Mouse (Mus musculus): ENCODE data around the gene Spaca3. TPM values are rescaled to one million over a fixed set of nuclear protein-coding genes. Genes with fewer than 3 reads are reported as not detected.
A peak's percentile ranks its signal among the peaks of the same experiment; 100 is the strongest.

The Spaca3 gene
- polyA plus RNA-seq, 2 experiments, result 0.11 TPM; not detected in 1

DNA sequence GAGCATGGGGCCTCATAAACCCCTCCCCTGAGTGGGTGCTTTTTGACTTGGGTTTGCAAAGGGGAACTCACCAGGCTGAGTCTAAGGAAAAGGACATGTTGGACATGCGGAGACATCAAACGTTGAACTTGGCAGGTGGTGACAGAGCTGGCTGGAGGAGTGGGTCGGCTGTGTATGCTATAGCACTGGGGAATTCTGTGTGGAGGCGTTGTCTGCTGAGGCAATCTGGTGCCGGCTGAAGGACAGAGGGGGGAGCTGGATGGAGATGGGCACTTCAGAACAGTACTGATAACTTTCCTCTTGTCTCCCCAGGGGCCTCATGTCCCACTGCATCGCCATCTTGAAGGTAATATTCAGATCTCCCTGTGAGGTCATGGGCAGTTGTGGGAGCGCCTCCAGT lies 42.8 kb upstream of the Spaca3 start:
- H3K4me1 ChIP-seq (replicated peaks; ENCODE audit: control insufficient read depth in 2 of 2, insufficient read depth in 2 of 2, low read length in 1 of 2), result peaks cover 0 to 7% of the 10 kb centered on the region in 2 experiments; a peak in 2 of 4 replicates
- no peak for DNase-seq (ENCODE audit: low read depth in 3 of 3, low spot score in 3 of 3)
- H3K9me3 ChIP-seq (ENCODE audit: control insufficient read depth, low read length), result no peaks in the 10 kb centered on the region
- no peak overlapping the region for H3K4me2 ChIP-seq (ENCODE audit: low read depth)
- no peak overlapping the region for H3K4me3 ChIP-seq (ENCODE audit: insufficient read depth in 1 of 2, low read depth in 2 of 2, low read length in 2 of 2)
- WGBS (ENCODE audit: insufficient replicate concordance), result 69% methylated on average over 7 of the region's 7 CpGs
- no peak for ATAC-seq (ENCODE audit: insufficient read depth)
- H3K9ac ChIP-seq (replicated peaks), result no peak overlapping the region
- no peak overlapping the region for H3K27ac ChIP-seq
- H3K27me3 ChIP-seq (ENCODE audit: control insufficient read depth, insufficient read depth, low read length), result peaks cover 15% of the 10 kb centered on the region
- no peaks in the 10 kb centered on the region for H3K36me3 ChIP-seq (replicated peaks; ENCODE audit: control insufficient read depth, insufficient read depth, low read depth)
- TF ChIP-seq CTCF (IDR thresholded peaks at IDR 0.05; ENCODE audit: low read depth) (no peak), EP300 (IDR thresholded peaks at IDR 0.05; ENCODE audit: low read depth) (no peak)

- DNase-seq (ENCODE audit: low read depth in 3 of 3, low spot score in 3 of 3), result peak; percentile 55 to 83 (median 64)
- peak; percentile 44; the same call in 1 of the 2 replicates for ATAC-seq (ENCODE audit: insufficient read depth)
- Histone ChIP-seq H3K27ac (no peak overlapping the region), H3K9me3 (ENCODE audit: control insufficient read depth, low read length) (no peaks in the 10 kb centered on the region), H3K36me3 (replicated peaks; ENCODE audit: control insufficient read depth, insufficient read depth, low read depth) (no peaks in the 10 kb centered on the region), H3K4me3 (ENCODE audit: insufficient read depth in 1 of 2, low read depth in 2 of 2, low read length in 2 of 2) (no peak overlapping the region), H3K4me1 (replicated peaks; ENCODE audit: control insufficient read depth in 2 of 2, insufficient read depth in 2 of 2, low read length in 1 of 2) (peaks cover 0 to 7% of the 10 kb centered on the region in 2 experiments; a peak in 2 of 4 replicates), H3K4me2 (ENCODE audit: low read depth) (peak overlapping the region; percentile 39; the same call in 1 of the 2 replicates), H3K9ac (replicated peaks) (no peak overlapping the region), H3K27me3 (ENCODE audit: control insufficient read depth, insufficient read depth, low read length) (no peaks in the 10 kb centered on the region)
- WGBS (ENCODE audit: insufficient replicate concordance), result 41% methylated on average over 11 of the region's 11 CpGs
- TF ChIP-seq CTCF (IDR thresholded peaks at IDR 0.05; ENCODE audit: low read depth) (peak; percentile 92), EP300 (IDR thresholded peaks at IDR 0.05; ENCODE audit: low read depth) (no peak)
These were observed 40.0 kb upstream of the Spaca3 start for GRCm38 (mm10) chr11:80818060-80818697.

- no peaks in the 10 kb centered on the region for H3K27me3 ChIP-seq (ENCODE audit: control insufficient read depth, insufficient read depth, low read length)
- no peak overlapping the region for H3K9ac ChIP-seq (replicated peaks)
- no peak overlapping the region for H3K4me2 ChIP-seq (ENCODE audit: low read depth)
- H3K9me3 ChIP-seq (ENCODE audit: control insufficient read depth, low read length), result no peaks in the 10 kb centered on the region
- H3K36me3 ChIP-seq (replicated peaks; ENCODE audit: control insufficient read depth, insufficient read depth, low read depth), result no peaks in the 10 kb centered on the region
- ATAC-seq (ENCODE audit: insufficient read depth) (no peak), DNase-seq (ENCODE audit: low read depth in 3 of 3, low spot score in 3 of 3) (no peak)
- no peak for TF ChIP-seq CTCF (IDR thresholded peaks at IDR 0.05; ENCODE audit: low read depth)
- TF ChIP-seq EP300 (IDR thresholded peaks at IDR 0.05; ENCODE audit: low read depth), result no peak
- H3K4me3 ChIP-seq (ENCODE audit: insufficient read depth in 1 of 2, low read depth in 2 of 2, low read length in 2 of 2), result no peak overlapping the region
- WGBS (ENCODE audit: insufficient replicate concordance), result 69% methylated on average over 3 of the region's 3 CpGs
- no peak overlapping the region for H3K27ac ChIP-seq
- peaks cover 0 to 7% of the 10 kb centered on the region in 2 experiments; a peak in 2 of 4 replicates for H3K4me1 ChIP-seq (replicated peaks; ENCODE audit: control insufficient read depth in 2 of 2, insufficient read depth in 2 of 2, low read length in 1 of 2)
These were observed 38.1 kb upstream of the Spaca3 start for GRCm38 (mm10) chr11:80820085-80820484.

DNA sequence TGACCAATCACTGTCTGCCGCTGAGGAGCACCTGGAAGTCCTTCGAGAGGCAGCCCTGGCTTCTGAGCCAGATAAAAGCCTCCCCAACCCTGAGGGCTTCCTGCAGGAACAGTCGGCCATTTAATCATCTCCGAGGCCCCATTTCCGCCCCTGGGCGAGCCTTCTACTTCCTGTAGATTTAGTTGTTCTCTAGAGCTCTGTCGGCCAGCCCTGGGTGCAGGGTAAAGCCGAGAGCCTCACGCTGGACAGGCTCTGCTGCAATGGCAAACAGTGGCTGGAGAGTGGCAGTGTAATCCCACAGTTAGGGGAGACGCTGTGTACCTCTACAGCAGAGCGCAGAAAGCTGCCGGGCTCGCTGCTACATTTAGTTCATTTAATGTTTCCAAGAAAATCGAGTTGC lies 36.9 kb upstream of the Spaca3 start:
- Histone ChIP-seq H3K4me1 (replicated peaks; ENCODE audit: control insufficient read depth in 2 of 2, insufficient read depth in 2 of 2, low read length in 1 of 2) (peaks cover 0 to 7% of the 10 kb centered on the region in 2 experiments; a peak in 2 of 4 replicates), H3K27ac (no peak overlapping the region), H3K9me3 (ENCODE audit: control insufficient read depth, low read length) (no peaks in the 10 kb centered on the region), H3K4me3 (ENCODE audit: insufficient read depth in 1 of 2, low read depth in 2 of 2, low read length in 2 of 2) (no peak overlapping the region), H3K27me3 (ENCODE audit: control insufficient read depth, insufficient read depth, low read length) (no peaks in the 10 kb centered on the region), H3K36me3 (replicated peaks; ENCODE audit: control insufficient read depth, insufficient read depth, low read depth) (no peaks in the 10 kb centered on the region), H3K4me2 (ENCODE audit: low read depth) (no peak overlapping the region), H3K9ac (replicated peaks) (no peak overlapping the region)
- DNase-seq (ENCODE audit: low read depth in 3 of 3, low spot score in 3 of 3) (peak in 1 of 3 experiments; percentile 39), ATAC-seq (ENCODE audit: insufficient read depth) (peak; percentile 58; the same call in 1 of the 2 replicates)
- 11% methylated on average over 14 of the region's 14 CpGs for whole genome bisulfite sequencing (ENCODE audit: insufficient replicate concordance)
- TF ChIP-seq CTCF (IDR thresholded peaks at IDR 0.05; ENCODE audit: low read depth), result peak; percentile 26; the same call in 1 of the 2 replicates
- TF ChIP-seq EP300 (IDR thresholded peaks at IDR 0.05; ENCODE audit: low read depth), result no peak

DNA sequence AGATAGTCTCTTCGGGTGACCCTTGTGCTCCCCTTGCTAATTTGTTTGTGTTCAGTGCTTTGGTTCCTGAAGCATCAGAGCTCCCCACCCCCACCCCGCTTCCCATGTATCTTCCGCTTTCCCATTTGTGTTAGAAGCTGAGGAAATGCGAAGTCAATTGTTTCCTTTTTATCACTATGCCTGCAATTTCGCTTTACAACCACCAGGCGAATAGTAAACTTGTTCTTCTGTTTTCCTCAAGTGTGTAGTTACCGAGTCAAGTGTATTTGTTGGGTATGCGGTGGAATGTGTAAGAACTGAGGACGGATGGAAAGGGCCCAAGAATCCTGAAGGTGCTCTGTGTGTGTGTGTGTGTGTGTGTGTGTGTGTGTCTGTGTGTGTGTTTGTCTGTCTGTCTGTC lies 36.4 kb upstream of the Spaca3 start:
- Histone ChIP-seq H3K27ac (no peak overlapping the region), H3K9ac (replicated peaks) (no peak overlapping the region), H3K4me2 (ENCODE audit: low read depth) (no peak overlapping the region), H3K27me3 (ENCODE audit: control insufficient read depth, insufficient read depth, low read length) (no peaks in the 10 kb centered on the region), H3K4me3 (ENCODE audit: insufficient read depth in 1 of 2, low read depth in 2 of 2, low read length in 2 of 2) (no peak overlapping the region), H3K36me3 (replicated peaks; ENCODE audit: control insufficient read depth, insufficient read depth, low read depth) (no peaks in the 10 kb centered on the region), H3K4me1 (replicated peaks; ENCODE audit: control insufficient read depth in 2 of 2, insufficient read depth in 2 of 2, low read length in 1 of 2) (peaks cover 0 to 7% of the 10 kb centered on the region in 2 experiments; a peak in 2 of 4 replicates), H3K9me3 (ENCODE audit: control insufficient read depth, low read length) (no peaks in the 10 kb centered on the region)
- DNase-seq (ENCODE audit: low read depth in 3 of 3, low spot score in 3 of 3) (no peak), ATAC-seq (ENCODE audit: insufficient read depth) (0 out of 2 replicates have a peak, but pooled peaks have one; percentile 22)
- whole genome bisulfite sequencing (ENCODE audit: insufficient replicate concordance), result 54% methylated on average over 9 of the region's 9 CpGs
- TF ChIP-seq CTCF (IDR thresholded peaks at IDR 0.05; ENCODE audit: low read depth), result peak; percentile 39; the same call in 1 of the 2 replicates
- TF ChIP-seq EP300 (IDR thresholded peaks at IDR 0.05; ENCODE audit: low read depth), result no peak
